Mouse (Mus musculus): ENCODE results near the gene Socs7. TPM values are rescaled to one million over a fixed set of nuclear protein-coding genes. Genes with fewer than 3 reads are reported as not detected.
"Not testable (repeated sequence)": the region's sequence is repeated elsewhere in the genome, so short reads cannot be mapped to it uniquely, and the experiment has no call there.

Socs7 gene
- polyA plus RNA-seq, 1 experiment = 9.2 TPM

DNA sequence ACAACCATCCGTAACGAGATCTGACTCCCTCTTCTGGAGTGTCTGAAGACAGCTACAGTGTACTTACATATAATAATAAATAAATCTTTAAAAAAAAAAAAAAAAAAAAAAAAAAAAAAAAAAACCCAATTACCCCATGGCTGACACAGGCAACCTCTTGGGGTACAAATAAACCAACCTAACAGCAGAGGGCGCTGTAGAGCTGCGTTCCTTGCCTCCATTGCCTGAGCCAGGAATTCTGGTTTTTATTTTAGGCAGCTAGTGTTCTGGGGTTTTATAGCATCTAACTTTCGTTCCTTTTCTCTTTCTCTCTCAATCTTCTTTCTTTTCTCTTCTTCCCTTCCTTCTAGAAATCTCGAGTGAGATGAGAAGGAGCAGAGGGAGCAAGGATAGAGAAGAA lies 4.7 kb upstream of the Socs7 start:
- peak; percentile 70 for TF ChIP-seq CTCF (IDR thresholded peaks at IDR 0.05; ENCODE audit: low read depth, low read length)
- H3K27ac ChIP-seq (ENCODE audit: insufficient read depth, low read depth, low read length); H3K4me3 ChIP-seq (ENCODE audit: insufficient read depth, low read length); H3K4me1 ChIP-seq (ENCODE audit: control insufficient read depth, insufficient read depth, low read length): not testable (repeated sequence)

DNA sequence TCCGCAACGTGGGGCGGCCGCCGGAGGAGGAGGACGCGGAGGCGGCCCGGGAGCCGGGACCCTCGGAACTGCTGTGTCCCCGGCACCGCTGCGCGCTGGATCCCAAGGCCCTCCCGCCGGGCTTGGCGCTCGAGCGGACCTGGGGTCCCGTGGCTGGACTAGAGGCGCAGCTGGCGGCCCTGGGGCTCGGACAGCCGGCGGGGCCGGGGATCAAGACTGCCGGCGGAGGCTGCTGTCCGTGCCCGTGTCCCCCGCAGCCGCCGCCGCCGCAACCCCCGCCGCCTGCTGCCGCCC lies 245 bp downstream of the Socs7 start:
- peaks cover 14% of the 10 kb centered on the region for H3K4me1 ChIP-seq (ENCODE audit: control insufficient read depth, insufficient read depth, low read length)
- peak overlapping the region; percentile 94 for H3K4me3 ChIP-seq (ENCODE audit: insufficient read depth, low read length)
- TF ChIP-seq CTCF (IDR thresholded peaks at IDR 0.05; ENCODE audit: low read depth, low read length) (no peak), POLR2A (IDR thresholded peaks at IDR 0.05; ENCODE audit: borderline replicate concordance, low read depth, low read length) (no peak)
- H3K27ac ChIP-seq (ENCODE audit: insufficient read depth, low read depth, low read length) = peak overlapping the region; percentile 40

DNA sequence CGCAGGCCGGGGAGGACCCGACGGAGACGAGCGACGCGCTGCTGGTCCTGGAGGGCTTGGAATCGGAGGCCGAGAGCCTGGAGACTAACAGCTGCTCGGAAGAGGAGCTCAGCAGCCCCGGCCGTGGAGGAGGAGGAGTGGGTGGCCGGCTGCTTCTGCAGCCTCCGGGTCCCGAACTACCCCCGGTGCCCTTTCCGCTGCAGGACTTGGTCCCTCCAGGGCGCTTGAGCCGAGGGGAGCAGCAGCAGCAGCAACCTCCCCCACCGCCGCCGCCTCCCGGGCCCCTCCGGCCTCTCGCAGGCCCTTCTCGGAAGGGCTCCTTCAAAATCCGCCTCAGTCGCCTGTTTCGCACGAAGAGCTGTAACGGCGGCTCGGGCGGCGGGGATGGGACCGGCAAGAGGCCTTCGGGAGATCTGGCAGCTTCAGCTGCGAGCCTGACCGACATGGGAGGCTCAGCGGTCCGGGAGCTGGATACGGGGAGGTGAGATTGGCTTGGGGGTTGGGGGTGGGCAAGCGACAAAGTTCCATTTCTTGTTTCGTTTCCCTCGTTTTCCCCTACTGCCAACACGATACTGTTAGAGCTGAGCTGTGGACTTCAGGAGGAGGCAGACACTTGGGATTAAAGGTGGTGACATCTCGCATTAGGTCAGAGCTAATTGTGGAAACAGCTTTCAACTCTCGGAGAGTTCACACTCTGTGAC lies 742 bp downstream of the Socs7 start:
- Histone ChIP-seq H3K27ac (ENCODE audit: insufficient read depth, low read depth, low read length) (peak overlapping the region; percentile 40), H3K4me3 (ENCODE audit: insufficient read depth, low read length) (peak overlapping the region; percentile 94), H3K4me1 (ENCODE audit: control insufficient read depth, insufficient read depth, low read length) (peaks cover 14% of the 10 kb centered on the region)
- TF ChIP-seq POLR2A (IDR thresholded peaks at IDR 0.05; ENCODE audit: borderline replicate concordance, low read depth, low read length) (no peak), CTCF (IDR thresholded peaks at IDR 0.05; ENCODE audit: low read depth, low read length) (no peak)

DNA sequence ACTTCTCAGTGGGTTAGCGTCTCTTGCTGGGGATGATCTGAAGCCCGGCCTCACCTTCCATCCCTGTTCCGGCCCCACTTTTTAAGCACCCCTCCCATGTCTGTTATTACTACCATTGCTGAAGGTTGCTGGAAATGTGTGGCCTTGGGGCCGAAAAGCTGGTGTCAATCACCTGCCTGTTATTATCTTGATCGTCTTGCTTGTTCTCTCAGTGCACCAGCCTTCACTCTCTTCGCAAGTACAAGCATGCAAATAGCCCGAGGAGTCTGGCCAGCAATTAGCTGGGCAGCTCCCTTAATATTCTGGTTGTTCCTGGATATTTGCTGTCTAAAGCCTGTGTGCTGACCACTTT lies 1.3 kb downstream of the Socs7 start:
- TF ChIP-seq POLR2A (IDR thresholded peaks at IDR 0.05; ENCODE audit: borderline replicate concordance, low read depth, low read length) = no peak
- TF ChIP-seq CTCF (IDR thresholded peaks at IDR 0.05; ENCODE audit: low read depth, low read length) = 0 out of 2 replicates have a peak, but pooled peaks have one; percentile 13
- Histone ChIP-seq H3K4me3 (ENCODE audit: insufficient read depth, low read length) (peak overlapping the region; percentile 94), H3K27ac (ENCODE audit: insufficient read depth, low read depth, low read length) (peak overlapping the region; percentile 40; the same call in 1 of the 2 replicates), H3K4me1 (ENCODE audit: control insufficient read depth, insufficient read depth, low read length) (peaks cover 14% of the 10 kb centered on the region)

DNA sequence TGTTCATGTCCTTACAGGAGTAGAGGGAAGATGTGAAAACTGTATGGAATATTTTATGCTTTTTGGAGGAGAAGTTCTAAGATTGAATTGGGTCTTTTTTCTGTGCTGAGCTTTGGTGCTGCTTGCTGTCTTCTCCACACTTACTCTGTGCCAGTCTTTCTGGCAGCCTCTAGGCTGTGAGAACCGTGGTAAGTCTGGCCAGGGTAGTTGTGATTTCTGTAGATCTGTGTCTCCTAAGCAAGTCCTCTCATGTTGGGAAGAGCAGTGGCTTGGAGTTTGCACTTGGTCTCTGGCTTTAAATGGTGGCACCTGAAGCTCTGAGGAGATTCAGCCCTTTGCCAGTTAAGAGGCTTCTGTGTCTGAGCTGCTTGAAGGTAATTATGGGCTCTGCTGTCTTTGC lies 3.2 kb downstream of the Socs7 start:
- no peak overlapping the region for H3K27ac ChIP-seq (ENCODE audit: insufficient read depth, low read depth, low read length)
- TF ChIP-seq POLR2A (IDR thresholded peaks at IDR 0.05; ENCODE audit: borderline replicate concordance, low read depth, low read length) (no peak), CTCF (IDR thresholded peaks at IDR 0.05; ENCODE audit: low read depth, low read length) (no peak)
- H3K4me1 ChIP-seq (ENCODE audit: control insufficient read depth, insufficient read depth, low read length) = peaks cover 14% of the 10 kb centered on the region
- no peak overlapping the region for H3K4me3 ChIP-seq (ENCODE audit: insufficient read depth, low read length)

DNA sequence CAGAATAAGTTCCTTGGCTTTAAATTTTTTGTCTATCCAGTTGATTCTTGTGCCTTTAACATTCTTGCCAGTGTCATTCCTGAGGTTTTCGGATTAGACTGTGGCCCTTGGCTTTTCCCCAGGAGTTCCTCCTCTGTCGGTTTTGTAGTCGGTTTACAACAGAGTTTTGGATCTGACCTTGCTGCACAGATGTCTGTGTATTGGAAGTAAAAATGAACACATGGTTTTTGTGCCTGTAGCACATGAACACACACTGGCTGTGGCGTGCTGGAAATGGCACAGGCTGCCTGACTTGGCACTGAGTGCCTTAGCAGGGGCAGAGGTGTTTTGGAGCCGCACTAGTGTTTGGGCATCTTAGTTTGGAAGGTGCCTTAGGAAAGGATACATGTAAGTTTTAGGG lies 6.2 kb downstream of the Socs7 start:
- Histone ChIP-seq H3K4me3 (ENCODE audit: insufficient read depth, low read length) (no peak overlapping the region), H3K27ac (ENCODE audit: insufficient read depth, low read depth, low read length) (no peak overlapping the region), H3K4me1 (ENCODE audit: control insufficient read depth, insufficient read depth, low read length) (peaks cover 12% of the 10 kb centered on the region)
- TF ChIP-seq POLR2A (IDR thresholded peaks at IDR 0.05; ENCODE audit: borderline replicate concordance, low read depth, low read length) (no peak), CTCF (IDR thresholded peaks at IDR 0.05; ENCODE audit: low read depth, low read length) (no peak)

DNA sequence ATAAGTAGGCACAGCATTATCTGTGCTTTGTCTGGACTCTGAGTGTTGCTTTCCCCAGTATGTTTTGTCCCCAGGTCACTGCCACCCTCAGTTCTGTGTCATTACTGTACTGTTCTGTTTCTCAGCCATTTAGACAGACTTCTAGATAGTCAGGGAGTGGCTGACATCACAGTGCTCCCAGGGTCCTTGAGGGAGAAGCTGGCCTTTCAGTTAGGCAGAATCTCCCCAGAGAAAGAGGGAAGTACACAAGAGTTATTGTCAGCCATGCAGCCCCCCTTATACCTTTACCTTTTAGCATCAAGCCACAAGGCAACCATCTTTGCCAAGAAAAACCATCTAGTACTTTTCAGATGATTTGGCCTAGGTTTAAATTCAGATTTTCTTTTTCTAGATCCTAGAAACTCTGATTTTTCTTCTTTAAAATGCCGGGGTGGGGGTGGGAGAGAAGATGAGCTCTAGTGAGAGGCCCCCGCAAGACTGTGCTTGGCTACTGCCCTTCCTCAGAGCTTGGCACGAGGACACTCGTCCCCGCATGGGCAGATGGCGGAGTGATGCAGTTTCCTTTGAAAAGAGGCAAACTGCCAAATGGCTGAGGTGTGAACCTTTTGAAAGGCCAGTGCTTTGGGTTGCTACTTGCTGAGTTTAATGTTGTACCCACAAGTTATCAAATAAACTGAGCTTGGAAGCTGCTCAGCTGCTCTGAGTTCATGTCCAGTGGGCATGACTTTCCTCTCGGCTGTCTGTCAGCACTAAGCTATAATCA lies 8.2 kb downstream of the Socs7 start:
- Histone ChIP-seq H3K4me3 (ENCODE audit: insufficient read depth, low read length) (no peak overlapping the region), H3K4me1 (ENCODE audit: control insufficient read depth, insufficient read depth, low read length) (peaks cover 2% of the 10 kb centered on the region; the same call in 1 of the 2 replicates), H3K27ac (ENCODE audit: insufficient read depth, low read depth, low read length) (no peak overlapping the region)
- TF ChIP-seq CTCF (IDR thresholded peaks at IDR 0.05; ENCODE audit: low read depth, low read length) = no peak
- TF ChIP-seq POLR2A (IDR thresholded peaks at IDR 0.05; ENCODE audit: borderline replicate concordance, low read depth, low read length) = no peak

DNA sequence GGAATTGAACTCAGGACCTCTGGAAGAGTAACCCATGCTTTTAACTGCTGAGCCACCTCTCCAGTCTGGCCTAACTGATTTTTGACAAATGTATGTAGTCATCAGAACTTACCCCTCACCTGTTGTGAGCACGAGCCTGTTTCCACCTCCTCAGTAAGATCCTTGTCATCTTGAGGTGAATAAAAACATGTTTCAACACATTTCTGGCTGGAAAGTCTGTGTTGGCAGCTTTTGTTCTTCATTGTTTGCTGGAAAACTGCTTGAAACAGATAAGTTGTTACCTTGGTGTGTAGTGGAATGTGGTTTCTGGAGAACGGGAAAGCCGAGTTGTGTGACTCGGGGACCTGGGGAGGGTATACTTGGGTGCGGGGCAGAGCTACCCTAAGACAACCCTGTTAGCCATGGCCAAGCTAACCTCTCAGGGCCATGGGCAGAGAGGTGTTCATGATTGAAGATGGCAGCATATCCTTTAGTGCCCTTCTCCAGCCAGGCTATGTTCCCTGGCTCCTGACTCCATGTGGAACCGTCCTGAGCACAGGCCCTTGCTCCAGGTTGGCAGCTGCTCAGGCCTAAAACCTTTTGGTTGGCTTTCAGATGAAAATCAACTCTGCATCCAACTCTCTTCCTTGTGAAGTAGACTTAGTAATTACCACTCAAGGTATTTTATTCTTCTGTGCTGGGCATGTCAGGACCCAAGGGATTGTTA lies 10.0 kb downstream of the Socs7 start:
- no peak overlapping the region for H3K4me3 ChIP-seq (ENCODE audit: insufficient read depth, low read length)
- TF ChIP-seq CTCF (IDR thresholded peaks at IDR 0.05; ENCODE audit: low read depth, low read length) (no peak), POLR2A (IDR thresholded peaks at IDR 0.05; ENCODE audit: borderline replicate concordance, low read depth, low read length) (no peak)
- no peaks in the 10 kb centered on the region for H3K4me1 ChIP-seq (ENCODE audit: control insufficient read depth, insufficient read depth, low read length)
- H3K27ac ChIP-seq (ENCODE audit: insufficient read depth, low read depth, low read length) = no peak overlapping the region

DNA sequence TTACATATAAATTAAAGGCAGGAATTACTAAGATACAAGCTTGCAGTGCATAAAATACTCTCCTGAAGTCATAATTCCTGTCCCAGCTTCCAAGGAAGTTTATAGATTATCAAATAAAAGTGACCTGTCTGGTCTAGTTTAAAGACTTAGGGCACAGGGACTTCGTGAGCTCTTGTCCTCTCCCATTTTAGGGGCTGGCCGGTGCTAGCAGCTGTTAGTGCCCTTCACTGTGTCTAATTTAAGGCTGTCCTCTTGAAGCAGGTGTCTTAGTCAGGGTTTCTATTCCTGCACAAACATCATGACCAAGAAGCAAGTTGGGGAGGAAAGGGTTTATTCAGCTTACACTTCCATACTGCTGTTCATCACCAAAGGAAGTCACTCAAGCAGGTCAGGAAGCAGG lies 11.1 kb downstream of the Socs7 start:
- no peaks in the 10 kb centered on the region for H3K4me1 ChIP-seq (ENCODE audit: control insufficient read depth, insufficient read depth, low read length)
- H3K27ac ChIP-seq (ENCODE audit: insufficient read depth, low read depth, low read length) = no peak overlapping the region
- TF ChIP-seq POLR2A (IDR thresholded peaks at IDR 0.05; ENCODE audit: borderline replicate concordance, low read depth, low read length) (no peak), CTCF (IDR thresholded peaks at IDR 0.05; ENCODE audit: low read depth, low read length) (no peak)
- H3K4me3 ChIP-seq (ENCODE audit: insufficient read depth, low read length) = no peak overlapping the region

DNA sequence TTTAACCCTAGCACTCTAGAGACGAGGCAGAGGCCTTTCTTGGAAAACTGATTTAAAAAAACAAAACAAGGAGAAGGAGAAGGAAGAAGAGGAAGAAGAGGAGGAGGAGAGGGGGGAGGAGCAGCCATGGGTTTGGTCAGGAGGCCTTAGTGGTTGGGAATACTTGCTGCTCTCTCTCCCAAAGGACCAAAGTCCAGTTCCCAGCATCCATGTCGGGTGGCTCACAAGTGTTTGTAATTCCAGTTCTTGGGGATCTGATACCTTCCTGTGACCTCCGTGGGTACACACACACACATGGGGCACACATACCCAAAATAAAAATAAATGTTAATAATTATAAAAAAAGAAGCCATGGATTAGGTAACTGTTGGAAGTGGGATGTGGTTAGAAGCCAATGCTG lies 17.7 kb downstream of the Socs7 start:
- Histone ChIP-seq H3K4me3 (ENCODE audit: insufficient read depth, low read length) (no peak overlapping the region), H3K27ac (ENCODE audit: insufficient read depth, low read depth, low read length) (no peak overlapping the region), H3K4me1 (ENCODE audit: control insufficient read depth, insufficient read depth, low read length) (peaks cover 2% of the 10 kb centered on the region; the same call in 1 of the 2 replicates)
- TF ChIP-seq CTCF (IDR thresholded peaks at IDR 0.05; ENCODE audit: low read depth, low read length) = no peak
- no peak for TF ChIP-seq POLR2A (IDR thresholded peaks at IDR 0.05; ENCODE audit: borderline replicate concordance, low read depth, low read length)
